Mouse (Mus musculus): Measurements from ENCODE around the gene Slc6a9. TPM values are rescaled to one million over a fixed set of nuclear protein-coding genes. Genes with fewer than 3 reads are reported as not detected.

Gene Slc6a9
- total RNA-seq (2014; fragmentation: Nextera tagmentation), result 0.68 and 4.9 TPM in 2 replicates
- 0.23 TPM in 1 of 2 replicates, not detected in the other for total RNA-seq (2017)

DNA sequence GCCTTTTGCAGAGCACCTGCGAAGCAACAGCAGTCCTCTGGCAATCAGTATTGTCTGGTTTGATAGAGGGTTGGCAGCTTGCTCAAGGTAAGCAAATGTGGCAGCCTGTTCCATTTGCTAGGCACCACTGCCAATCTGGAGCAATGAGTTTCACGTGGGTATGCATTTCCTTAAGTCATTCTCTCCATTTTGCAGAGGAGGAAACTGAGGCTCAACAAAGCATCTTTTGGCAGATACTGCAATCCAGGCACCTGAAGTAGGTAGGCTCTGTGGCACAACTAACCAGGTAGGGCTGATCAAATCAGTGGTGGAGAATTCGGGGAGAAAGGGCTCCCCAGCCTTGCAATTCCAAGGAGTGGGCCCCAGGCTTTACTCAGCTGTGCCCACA is at the start of gene Slc6a9:
Gene Slc6a9, plus strand, starts transcription at position 50 of the 388 bp plus-strand sequence.
- ATAC-seq (replicated peaks; ENCODE audit: low FRiP score, low TSS enrichment, poor library complexity, severe bottlenecking), result no peak

DNA sequence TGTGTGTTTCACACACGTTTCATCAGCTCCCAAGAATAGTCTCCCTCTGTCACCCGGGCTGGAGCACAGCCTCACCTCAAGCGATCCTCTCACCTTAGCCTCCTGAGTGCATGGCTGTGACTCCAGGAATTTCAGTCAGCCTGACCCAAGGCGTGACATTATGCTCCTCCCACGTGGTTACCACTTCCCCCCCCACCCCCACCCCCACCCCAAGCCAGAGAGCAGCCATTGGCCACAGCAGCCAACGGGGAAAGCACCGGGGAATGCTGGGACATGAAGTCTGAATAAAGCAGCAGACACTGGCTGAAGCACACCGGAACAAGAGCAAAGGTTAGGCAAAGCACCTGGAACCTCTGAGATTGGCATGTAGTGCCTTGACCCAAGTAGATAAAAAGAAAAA is 47.3 kb upstream of the Slc6a9 start:
- ATAC-seq (replicated peaks; ENCODE audit: low FRiP score, low TSS enrichment, poor library complexity, severe bottlenecking), result no peak

DNA sequence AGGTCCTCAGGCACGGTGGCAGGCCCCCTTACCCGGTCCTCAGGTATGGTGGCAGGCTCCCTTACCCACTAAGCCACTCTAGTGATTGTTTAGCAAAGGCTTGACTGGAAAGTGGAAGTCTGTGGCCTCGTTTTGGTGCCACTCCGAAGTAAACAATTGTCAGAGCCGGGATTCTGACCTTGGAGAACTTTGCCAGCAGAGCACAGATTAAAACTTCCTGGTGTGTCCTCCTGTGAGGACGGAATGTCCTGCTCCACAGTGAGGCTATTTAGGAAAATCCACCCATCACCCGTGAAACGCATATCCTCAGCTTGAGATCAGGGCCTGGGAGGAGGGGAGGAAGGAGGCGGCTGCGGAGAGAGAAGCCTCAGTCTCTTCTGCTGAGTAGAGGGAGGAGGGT is 46.0 kb upstream of the Slc6a9 start:
- ATAC-seq (replicated peaks; ENCODE audit: low FRiP score, low TSS enrichment, poor library complexity, severe bottlenecking), result no peak

DNA sequence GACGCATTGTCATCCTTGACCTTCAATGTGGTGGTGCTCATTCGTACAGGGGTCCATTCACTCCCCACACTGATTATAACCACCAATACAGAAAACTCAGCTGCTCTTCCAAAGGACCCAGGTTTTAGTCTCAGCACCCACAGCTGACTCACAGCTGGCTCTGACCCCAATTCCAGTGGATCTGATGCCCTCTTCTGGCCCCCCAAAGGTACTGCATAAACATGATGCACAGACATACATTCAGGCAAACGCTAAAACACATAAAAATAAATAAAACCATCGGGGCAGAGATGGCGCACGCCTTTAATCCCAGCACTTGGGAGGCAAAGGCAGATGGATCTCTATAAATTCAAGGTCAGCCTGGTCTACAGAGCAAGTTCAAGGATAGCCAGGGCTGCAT is 34.4 kb upstream of the Slc6a9 start:
- ATAC-seq (replicated peaks; ENCODE audit: low FRiP score, low TSS enrichment, poor library complexity, severe bottlenecking), result no peak

DNA sequence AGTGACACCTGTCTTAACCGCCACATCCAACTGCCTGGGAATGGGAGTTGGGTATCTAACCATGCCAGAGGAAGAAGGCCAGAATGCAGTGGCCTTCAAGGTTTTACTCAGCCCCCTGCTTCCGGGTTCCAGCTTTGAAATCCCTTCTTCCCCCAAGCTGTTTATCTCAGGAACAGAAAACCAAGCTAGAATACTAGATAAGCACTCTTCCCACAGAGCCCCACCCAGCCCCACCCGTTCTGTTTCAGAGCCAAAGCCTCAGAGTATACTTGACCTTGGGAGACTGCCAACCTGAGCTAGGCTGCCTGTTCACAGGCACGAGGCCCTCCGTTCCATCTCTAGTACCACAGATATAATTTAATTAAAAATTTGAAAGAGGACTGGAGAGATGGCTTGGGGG is 27.3 kb upstream of the Slc6a9 start:
- peak; percentile 77 for ATAC-seq (replicated peaks; ENCODE audit: low FRiP score, low TSS enrichment, poor library complexity, severe bottlenecking)

DNA sequence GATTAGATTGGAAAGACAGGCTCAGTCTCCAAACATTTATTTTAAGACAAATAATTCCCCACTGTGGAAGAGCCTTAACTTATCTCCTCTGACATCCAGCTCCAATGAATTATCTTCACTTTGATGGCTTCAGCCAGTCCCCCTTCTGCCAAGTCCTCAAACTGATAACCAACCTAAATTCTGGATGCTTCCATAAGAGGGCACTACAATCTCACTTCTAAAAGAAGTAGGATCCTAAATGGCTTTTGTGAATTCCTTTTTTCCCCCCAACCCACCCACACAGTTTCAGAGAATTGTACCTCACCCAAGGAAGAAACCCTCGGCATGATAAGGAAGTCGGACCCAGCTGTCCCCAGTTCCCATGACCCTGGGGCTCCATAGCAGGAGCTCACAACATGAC is 23.4 kb upstream of the Slc6a9 start:
- ATAC-seq (replicated peaks; ENCODE audit: low FRiP score, low TSS enrichment, poor library complexity, severe bottlenecking), result no peak

DNA sequence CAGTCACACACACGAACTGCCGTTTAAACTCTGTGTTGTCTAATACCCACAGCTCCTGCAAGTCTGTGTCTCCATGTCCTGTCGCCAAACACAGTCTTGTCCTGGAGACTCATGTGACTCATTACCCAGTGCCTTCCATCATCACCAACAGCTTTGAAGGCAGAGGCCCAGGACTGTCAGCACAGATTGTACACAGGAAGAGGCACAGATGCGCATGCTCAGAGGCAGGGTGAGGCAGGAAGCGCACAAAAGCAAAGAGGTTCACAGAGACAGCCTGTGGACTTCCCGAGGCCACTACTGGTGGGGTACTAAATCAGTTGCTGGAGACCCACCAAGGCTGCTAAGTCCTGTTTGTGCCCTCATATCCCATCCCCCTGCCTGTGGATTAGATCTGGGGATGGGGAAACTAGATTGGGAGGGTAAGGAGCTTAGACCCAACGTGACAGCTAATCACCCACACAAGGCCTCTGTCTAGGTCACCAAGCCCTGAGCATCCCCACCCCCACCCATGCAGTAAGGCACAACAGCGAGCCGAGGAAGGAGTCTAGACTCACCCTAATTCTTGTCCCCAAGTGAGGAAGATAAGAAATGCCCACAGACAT is 20.6 kb upstream of the Slc6a9 start:
- no peak for ATAC-seq (replicated peaks; ENCODE audit: low FRiP score, low TSS enrichment, poor library complexity, severe bottlenecking)

DNA sequence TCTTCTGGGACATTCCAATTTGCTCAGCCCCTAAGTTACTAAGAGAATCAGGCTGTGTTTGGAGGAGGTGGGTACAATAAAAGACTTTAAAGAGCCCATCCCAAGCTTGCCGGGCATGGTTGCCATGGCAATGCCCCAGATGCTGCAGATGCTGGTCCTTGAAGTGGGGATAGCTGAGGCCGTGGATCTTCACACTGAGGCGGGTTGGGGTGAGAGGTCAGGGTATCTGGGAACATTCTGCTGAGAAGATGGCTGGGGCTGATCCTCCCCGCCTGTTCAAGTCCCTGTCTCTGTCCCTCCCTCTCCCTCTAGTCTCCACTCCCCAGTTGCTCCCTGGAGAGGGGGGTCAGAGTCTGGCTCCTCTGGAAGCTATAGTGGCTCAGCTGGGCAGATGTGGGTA is 20.0 kb upstream of the Slc6a9 start:
- no peak for ATAC-seq (replicated peaks; ENCODE audit: low FRiP score, low TSS enrichment, poor library complexity, severe bottlenecking)

DNA sequence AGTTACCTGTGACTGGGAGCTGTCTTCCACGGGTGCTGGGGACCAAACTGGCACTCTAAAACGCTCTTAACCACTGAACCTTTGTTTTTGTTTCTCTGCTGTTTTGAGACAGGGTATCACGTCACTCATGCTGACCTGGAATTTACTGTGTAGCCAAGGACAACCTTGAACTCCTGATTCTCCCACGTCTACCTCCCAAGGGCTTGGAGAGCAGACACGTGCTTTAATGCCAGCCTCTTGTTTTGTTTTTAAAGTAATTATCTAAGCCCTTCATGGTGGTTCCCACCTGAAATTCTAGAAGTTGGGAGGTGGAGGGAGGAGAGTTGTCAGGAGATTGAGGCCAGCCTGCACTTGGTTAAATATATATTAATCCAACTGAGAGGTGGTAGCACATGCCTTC is 17.5 kb upstream of the Slc6a9 start:
- no peak for ATAC-seq (replicated peaks; ENCODE audit: low FRiP score, low TSS enrichment, poor library complexity, severe bottlenecking)

DNA sequence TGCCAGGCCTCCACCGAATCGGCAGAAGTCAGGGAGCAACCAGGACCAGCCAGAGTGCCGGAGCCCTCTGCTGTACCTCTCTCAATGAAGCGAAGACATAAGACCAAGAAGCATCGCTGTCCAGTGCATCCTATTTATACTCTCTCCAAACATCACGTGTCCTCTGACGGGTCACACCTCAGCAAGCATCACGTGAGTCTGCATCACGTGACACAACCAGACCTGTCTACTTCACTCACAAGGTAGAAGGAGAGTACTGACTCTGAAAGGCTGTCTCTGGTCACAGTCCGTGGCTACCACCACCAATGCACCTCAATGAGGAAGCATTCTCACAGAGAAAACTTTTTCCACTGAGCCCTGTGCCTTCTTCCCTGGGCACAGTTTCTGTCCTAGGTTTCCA is 16.3 kb upstream of the Slc6a9 start:
- no peak for ATAC-seq (replicated peaks; ENCODE audit: low FRiP score, low TSS enrichment, poor library complexity, severe bottlenecking)

DNA sequence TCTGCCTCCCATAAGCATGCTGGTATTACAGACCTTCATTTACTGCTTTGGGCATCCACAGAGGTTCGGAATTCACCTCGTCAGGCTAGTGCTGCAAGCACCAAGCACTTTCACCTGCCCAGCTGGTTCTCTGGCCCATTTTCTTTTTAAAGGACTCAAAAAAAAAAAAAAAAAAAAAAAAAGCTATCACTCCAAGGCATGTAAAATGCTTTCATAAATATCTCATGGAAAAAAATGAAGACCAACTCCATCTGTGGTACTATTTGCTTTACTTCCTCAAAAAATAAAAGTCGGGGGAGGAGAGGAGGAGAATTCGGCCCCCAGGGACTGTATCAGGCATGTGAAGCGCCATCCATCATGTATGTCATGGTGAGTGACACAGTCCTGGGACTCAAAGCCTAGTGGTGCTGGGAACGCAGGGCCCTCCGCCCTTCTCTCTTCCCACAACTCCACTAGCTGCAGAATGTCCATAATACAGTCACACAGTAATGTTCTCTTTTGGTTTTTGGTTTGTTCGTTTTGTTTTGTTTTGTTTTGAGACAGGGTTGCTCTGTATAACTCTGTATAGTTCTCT is 5.6 kb upstream of the Slc6a9 start:
- ATAC-seq (replicated peaks; ENCODE audit: low FRiP score, low TSS enrichment, poor library complexity, severe bottlenecking), result no peak

DNA sequence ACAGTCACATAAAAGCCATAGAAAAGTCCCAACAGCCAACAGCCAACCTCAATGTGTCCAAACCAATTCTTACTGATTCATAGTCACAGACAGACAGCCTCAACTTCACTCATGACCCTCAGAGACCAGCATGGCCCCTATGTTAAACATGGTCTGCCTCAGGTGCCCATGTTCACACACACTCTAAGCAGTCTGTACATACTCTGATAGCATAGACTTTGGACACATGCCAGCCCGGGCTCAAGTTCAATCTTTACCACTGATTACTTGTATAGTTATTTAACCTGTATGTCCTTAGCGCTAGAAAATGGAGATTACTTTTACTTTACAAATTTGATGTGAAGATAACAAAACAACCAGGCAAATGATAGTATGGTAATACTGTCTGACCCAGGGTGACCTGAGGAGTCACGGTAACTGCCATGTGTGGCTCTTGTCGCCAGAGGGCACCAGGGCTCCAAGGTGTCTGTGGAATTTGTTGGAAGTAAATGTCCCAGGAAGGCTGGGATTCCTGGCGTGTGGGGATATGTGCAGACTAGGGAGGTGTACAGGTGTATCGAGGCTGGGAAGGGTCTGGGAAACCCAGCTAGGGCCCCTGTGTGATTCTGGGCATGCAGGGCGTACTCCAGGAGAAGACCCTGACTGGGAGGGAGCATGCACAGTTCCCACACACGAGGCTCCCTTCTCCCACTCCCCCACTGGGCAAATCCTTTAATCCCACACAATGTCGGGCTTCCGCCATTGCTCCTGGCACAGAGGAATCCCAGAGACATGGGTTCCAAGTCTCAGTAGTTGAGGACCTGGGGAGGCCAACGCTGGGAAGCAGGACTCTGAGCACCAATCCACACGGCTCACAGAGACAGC is 4.8 kb upstream of the Slc6a9 start:
- ATAC-seq (replicated peaks; ENCODE audit: low FRiP score, low TSS enrichment, poor library complexity, severe bottlenecking), result peak; percentile 24

DNA sequence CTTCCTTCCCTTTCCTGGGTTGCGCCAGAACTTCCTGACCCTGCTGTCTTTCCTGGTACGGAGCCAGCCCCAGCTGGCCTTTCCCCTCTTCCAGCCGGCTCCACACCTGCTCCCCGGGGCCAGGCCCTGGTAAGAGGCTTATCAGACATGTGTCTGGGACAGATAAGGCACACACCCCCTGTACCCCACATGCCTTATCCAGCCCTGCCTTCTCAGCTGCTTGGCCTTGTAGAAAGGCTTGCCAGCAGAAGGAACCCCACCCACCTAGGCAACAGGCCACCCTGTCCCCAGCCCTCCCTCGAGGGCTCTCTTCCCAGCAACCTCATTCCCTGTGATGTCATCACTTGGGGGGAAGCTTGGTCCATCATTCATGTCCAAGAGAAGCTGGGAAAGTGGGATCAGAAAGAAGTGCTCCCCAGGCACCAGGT is 4.2 kb upstream of the Slc6a9 start:
- peak; percentile 88 for ATAC-seq (replicated peaks; ENCODE audit: low FRiP score, low TSS enrichment, poor library complexity, severe bottlenecking)

DNA sequence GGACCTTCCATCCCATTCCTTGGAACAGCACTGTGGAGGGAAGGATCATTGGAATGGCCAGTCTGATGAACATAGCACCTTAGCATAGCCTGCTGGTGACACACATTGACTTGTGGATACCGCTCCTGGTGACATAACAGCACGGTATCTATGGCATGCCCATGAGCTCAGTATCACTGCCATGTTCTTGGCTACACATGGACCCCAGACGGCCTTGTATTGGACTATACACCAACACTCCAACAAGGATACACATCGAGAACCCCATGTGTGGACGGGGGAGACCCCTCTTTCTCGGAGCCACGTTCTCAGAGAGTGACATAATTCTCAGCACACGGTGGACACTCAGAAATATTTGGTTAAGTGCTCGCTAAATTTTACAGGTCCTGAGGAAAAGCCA is 3.5 kb upstream of the Slc6a9 start:
- ATAC-seq (replicated peaks; ENCODE audit: low FRiP score, low TSS enrichment, poor library complexity, severe bottlenecking), result no peak

DNA sequence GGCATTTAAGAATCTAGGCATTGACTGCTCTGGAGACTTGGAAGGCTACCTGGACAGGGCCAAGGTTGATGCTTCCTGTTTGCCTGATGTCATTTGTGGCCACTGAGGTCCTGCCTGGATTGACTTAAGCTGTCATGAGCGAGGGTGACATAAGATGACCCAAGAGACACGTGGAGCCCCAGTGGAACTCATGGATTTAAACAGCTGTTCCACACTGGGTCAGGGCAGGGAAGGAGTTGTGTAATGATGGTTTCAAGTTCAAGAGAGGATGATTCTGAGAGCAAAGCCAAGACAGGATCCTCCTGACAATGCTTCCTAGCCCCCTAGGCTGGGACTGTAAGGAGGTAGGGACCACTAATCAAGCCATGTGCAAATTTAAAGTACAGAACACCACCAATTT is 2.8 kb upstream of the Slc6a9 start:
- ATAC-seq (replicated peaks; ENCODE audit: low FRiP score, low TSS enrichment, poor library complexity, severe bottlenecking), result no peak

DNA sequence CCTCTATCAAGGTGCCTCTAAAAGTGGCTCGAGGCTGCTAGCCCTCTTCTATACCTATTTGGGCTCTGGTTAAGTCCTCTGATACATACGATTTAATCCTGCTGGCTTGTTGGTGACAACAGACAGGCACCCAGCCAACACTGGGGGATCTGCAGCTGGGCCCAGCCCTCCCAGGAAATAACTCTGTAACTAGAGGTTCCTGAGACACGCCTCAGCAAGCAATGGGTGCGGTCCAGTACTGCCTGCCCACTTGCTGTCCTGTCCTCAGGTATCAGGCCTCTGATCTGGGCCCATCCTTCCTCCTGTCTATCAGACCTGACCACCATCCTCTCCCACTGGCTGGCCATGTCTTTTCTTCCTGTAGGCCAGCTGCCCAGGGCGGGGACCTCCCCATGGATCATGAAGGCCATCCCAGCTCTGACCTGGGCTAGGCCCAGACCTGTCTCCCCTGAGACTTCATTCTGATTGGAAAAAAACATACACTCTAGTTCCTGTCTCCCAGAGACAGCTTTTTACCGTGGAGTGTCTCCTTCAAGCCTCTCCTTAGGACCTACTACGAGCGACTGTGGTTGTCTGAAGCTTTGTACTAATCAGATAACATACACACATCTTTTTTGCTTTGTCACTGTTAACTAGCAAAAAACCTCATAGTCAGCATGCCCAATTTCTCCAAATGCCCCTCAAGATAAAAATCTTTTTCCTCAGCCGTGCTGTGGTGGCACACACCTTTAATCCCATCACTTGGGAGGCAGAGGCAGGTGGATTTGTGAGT is 2.2 kb upstream of the Slc6a9 start:
- 0 out of 2 replicates have a peak, but pooled peaks have one; percentile 6 for ATAC-seq (replicated peaks; ENCODE audit: low FRiP score, low TSS enrichment, poor library complexity, severe bottlenecking)

DNA sequence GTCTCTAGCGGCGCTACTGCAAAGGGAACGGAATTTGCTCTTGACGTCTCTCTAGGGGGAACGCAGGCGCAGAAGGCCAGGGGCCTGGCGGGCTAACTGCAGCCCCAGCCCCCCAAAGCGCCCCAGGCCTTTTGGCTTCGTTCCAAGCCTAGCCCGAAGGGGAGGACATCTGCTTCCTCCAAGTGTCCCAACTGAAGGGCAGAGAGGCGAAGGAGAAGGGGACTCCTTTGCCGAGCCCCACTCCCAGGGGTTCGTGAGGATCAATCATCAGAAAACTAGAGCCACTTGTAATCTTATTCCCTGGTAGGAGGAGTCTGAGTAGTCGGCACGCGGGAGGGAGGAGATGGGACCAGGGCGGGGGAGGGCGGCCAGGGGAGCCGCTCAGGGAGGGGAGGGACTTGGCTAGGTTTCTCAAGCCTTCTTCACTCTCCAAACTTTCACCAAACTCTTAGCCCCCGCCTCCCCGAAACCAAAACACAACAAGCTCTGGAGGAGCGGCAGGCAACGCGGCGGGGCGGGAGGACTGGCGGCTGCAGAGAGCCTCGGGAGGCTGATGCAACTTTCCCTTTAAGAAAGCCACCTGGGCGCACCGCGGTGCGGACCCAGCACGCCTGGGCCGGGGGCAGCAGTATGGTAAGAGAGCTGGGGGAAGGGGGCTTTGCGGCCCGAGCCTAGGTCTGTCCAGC is 682 bp downstream of the Slc6a9 start:
- peak; percentile 46 for ATAC-seq (replicated peaks; ENCODE audit: low FRiP score, low TSS enrichment, poor library complexity, severe bottlenecking)

DNA sequence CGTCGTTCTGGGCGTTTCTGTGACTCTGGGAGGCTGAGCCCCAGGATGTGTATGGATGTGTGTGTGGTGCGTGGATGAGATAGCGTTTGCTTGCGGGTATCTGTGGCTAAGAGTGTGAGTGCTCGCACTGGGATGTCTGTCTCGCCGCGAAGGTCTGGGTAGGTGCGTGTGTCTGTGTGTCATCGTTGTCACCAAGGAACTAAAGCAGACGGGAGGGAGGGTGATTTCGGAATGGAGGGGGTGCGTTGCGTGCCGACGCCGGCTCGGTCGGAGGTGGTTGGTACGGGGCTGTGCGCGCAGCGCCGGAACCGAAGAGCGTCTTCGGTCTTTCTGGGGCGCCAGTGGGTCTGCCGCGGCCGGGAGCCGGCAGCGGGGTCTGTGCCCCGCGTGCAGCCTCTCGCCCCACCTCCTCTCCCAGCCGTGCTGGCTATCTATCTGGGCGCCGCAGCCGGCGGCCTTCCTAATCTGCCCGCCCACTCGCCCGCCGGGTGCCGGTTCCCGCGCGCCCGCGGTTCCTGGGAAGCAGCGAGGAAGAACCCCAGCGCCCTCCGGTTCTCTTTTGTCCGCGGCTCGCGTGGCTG is 1.3 kb downstream of the Slc6a9 start:
- ATAC-seq (replicated peaks; ENCODE audit: low FRiP score, low TSS enrichment, poor library complexity, severe bottlenecking), result peak; percentile 31

DNA sequence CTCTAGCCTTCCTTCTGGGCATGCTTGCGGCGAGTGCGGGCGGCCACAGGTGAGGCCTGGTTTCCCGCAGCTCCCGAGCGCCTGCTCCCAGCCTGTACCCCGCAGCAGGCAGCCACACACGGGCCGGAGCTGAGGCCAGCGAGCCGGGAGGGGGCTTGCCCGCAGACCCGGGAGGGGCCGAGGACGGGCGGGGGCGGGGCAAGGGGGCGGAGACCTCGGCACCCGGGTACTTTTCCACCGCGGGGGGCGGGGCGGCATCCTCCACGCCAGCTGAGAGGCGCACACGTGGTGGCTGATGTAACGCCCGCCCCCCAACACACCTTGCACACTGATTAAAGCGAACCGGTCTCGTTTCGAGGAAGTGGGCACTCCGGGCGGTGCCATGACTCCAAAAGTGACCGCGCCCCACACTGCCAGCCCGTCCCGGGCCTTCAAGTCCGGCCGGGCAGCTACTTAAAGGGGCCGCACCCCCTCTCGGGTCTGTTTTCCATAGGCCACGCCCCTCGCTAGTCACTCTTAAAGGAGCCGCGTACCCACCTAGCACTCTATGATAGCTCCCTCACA is 2.0 kb downstream of the Slc6a9 start:
- ATAC-seq (replicated peaks; ENCODE audit: low FRiP score, low TSS enrichment, poor library complexity, severe bottlenecking), result peak; percentile 61

Measured in megakaryocyte-erythroid progenitor cell, adult 5-6 weeks (primary cell).